Mouse (Mus musculus) small intestine, adult 2 months (tissue): Measurements from ENCODE around the gene Rfx1. TPM values are rescaled to one million over a fixed set of nuclear protein-coding genes. Genes with fewer than 3 reads are reported as not detected.

Experiments used
- H3K27ac ChIP-seq: fragments of 200-500 bp; 2 replicates; pipeline ENCODE4 v1.5.1; 2012; ENCODE audit warnings: low read depth, low read length, control low read depth, inconsistent platforms; ENCODE audit not compliant: insufficient read depth
- H3K27me3 ChIP-seq: fragments of 200-500 bp; 2 replicates; pipeline ENCODE4 v1.6.1; 2012; ENCODE audit warnings: mild to moderate bottlenecking, moderate library complexity, low read length, inconsistent platforms; ENCODE audit not compliant: control insufficient read depth, insufficient read depth
- H3K36me3 ChIP-seq: fragments of 200-500 bp; 2 replicates; pipeline ENCODE4 v1.6.1; 2012; ENCODE audit warnings: mild to moderate bottlenecking, low read length, control low read depth, inconsistent platforms; ENCODE audit not compliant: control insufficient read depth, insufficient read depth
- H3K4me1 ChIP-seq: fragments of 200-500 bp; 2 replicates; pipeline ENCODE4 v1.6.1; 2012; ENCODE audit warnings: low read length, inconsistent platforms, mixed read lengths; ENCODE audit not compliant: control insufficient read depth, insufficient read depth, insufficient read length
- H3K4me3 ChIP-seq: fragments of 200-500 bp; 2 replicates; pipeline ENCODE4 v1.5.1; 2012; ENCODE audit warnings: low read depth, mild to moderate bottlenecking, control low read depth, inconsistent platforms, low read length, moderate library complexity
- CTCF ChIP-seq: fragments of 200-500 bp; IDR thresholded peaks from 2 replicates; pipeline ENCODE4 v1.5.1; 2012; ENCODE audit warnings: low read depth, mild to moderate bottlenecking, control low read depth, inconsistent platforms, low read length, moderate library complexity, mixed read lengths; ENCODE audit not compliant: insufficient replicate concordance, insufficient read length; ENCODE audit errors: extremely low read depth
- POLR2A ChIP-seq: fragments of 200-500 bp; IDR thresholded peaks from 2 replicates; pipeline ENCODE4 v1.6.1; 2012; ENCODE audit warnings: low read depth, mild to moderate bottlenecking, control low read depth, inconsistent platforms, low read length, moderate library complexity
- WGBS: fragments of 180-500 bp; shearing (Covaris S2); methylation state at CpG from one replicate; pipeline ENCODE4 v1.1.7; 2018; 5-methylcytosine and 5-hydroxymethylcytosine counted together
- polyA plus RNA-seq: library from polyadenylated mRNA; depleted of rRNA; stranded (reverse); fragments of >200 nt; gene quantifications from 2 replicates; pipeline ENCODE4 v1.2.3, GENCODE M21; 2012; rRNA removed

Rfx1 gene
- 23.2 and 42.2 TPM in 2 replicates for polyA plus RNA-seq

DNA sequence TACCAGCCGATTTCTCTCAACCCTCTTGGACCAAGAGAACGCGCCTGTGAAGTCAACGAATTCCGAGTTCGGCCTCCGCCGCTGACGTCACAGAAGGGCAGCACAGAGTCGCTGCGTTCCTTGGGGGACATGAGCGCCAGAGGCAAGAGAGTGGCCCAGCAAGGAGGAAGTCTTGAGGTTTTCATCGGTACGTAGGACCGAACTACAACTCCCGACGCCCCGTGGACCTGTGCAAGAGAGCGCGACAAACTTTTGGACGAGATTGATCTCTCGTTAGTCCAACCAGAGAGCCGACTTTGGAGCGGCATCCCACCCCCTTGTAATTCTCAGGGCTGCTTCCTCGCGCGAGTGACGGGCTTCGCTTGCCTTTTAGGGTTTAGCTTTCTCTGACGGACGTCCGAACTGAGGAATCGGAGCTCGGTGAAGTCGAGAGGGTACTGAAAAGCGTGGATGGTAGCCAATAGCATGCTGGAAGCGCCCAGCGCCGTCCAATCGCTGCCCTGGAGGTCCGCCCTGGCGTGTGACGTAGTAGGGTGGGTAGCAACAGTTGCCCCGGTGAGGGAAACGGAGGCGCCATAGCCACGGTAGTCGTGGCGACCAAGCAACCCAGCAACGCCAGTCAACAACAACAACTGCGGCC lies at the start of gene Rfx1:
TSS of gene Rfx1 (plus strand) at position 544 of the 640 bp plus-strand sequence.
- under 1% methylated on average over 51 of the region's 51 CpGs for WGBS
- Histone ChIP-seq H3K4me1 (peaks cover 26% of the 10 kb centered on the region), H3K27me3 (no peaks in the 10 kb centered on the region), H3K4me3 (peak within 1 kb of the TSS; percentile 77), H3K27ac (peak within 1 kb of the TSS; percentile 88), H3K36me3 (no peaks in the 10 kb centered on the region)
- TF ChIP-seq POLR2A (peak; percentile 84), CTCF (no peak)

DNA sequence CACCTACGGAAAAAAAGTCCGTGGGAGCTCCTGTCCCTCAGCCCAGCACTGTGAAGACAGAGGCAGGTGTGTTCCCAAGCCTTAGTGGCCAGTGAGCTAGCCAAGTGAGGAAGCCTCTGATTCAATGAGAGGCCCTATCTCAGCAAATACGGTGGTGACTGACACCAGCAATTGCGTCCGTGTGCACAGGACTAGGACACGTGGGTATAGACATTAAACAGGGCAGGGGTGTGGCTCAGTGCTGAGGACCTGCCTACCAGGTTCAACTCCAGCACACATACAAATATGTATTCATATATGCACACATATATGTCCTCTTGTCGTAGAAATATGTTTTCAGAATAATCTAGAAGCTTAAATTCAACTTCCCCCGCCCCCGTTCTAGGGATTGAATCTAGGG lies 46.9 kb upstream of the Rfx1 start:
- no peak overlapping the region for H3K27ac ChIP-seq
- H3K4me1 ChIP-seq: peaks cover 9% of the 10 kb centered on the region
- no peak overlapping the region for H3K4me3 ChIP-seq
- H3K36me3 ChIP-seq: no peaks in the 10 kb centered on the region
- H3K27me3 ChIP-seq: peaks cover 6% of the 10 kb centered on the region; the same call in 1 of the 2 replicates
- WGBS: 58% methylated on average over 9 of the region's 9 CpGs
- no peak for TF ChIP-seq POLR2A
- TF ChIP-seq CTCF: no peak

DNA sequence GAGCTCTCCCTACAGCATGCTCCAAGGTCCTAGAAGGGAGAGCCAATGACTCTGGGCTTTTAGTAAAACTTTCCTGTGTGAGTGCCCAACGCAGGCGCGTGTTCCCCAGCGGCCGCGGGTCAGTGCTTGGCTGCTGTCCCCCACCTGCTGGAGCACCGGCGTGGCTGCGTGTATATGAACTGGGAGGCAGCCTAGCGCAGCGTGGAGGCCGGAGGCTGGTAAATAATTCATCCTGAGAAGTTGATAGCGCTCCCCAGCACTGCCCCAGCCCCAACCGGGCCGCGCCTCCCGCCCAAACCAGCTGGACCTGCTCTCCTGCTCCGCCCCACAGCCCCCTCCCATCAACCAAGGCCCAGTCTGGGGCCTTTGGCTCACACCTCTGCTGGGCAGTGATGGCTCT lies 45.5 kb upstream of the Rfx1 start, which contains the start of gene Palm3:
TSS of gene Palm3 (plus strand) at position 376 of the 400 bp plus-strand sequence.
- H3K27me3 ChIP-seq: peaks cover 10% of the 10 kb centered on the region
- H3K27ac ChIP-seq: no peak within 1 kb of the TSS
- H3K4me1 ChIP-seq: peaks cover 9% of the 10 kb centered on the region
- TF ChIP-seq CTCF: no peak
- TF ChIP-seq POLR2A: no peak
- 19% methylated on average over 18 of the region's 18 CpGs for WGBS
- no peaks in the 10 kb centered on the region for H3K36me3 ChIP-seq
- no peak within 1 kb of the TSS for H3K4me3 ChIP-seq

DNA sequence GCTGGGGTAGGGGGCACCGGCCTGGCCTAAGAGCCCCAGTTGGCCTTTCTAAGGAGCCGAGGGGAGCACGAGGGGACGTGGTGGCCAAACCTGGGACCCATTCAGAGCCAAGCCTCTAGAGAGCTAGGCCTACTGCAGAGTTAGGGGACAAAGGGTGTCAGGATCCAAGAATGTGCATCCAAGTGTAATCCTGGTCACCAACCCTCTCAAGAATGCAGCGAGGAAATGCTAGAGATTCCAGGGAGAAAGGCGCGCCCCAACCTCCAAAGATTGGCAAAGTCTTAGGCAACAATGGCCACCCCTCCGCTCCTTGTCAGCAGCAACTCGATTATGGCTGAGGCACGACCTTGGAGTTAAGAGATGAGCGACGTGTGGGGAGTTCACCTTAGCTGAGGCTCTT lies 45.1 kb upstream of the Rfx1 start:
- Histone ChIP-seq H3K4me3 (no peak overlapping the region), H3K27me3 (peaks cover 14% of the 10 kb centered on the region), H3K27ac (no peak overlapping the region), H3K36me3 (no peaks in the 10 kb centered on the region), H3K4me1 (peaks cover 9% of the 10 kb centered on the region)
- TF ChIP-seq CTCF: no peak
- TF ChIP-seq POLR2A: no peak
- WGBS: 38% methylated on average over 12 of the region's 12 CpGs

DNA sequence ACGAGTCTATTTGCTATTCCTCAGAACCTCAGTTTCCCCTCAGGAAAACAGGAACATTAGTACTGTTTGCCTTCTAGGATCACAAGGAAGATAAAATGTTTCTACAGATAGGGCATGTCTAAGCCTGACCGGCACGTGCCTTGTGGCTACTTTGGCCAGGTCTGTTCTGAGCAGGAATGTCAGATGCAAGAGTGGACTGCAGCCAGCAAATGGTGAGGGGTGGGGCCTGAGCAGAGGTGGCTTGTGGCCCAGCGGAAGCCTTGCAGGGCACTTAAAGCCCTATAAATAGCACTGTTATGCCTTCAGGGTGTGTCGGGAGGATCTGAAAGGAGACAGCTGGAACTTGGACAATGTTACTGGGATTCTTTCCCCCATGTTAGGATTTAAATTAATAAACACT lies 43.5 kb upstream of the Rfx1 start:
- 6% methylated on average over 5 of the region's 5 CpGs for WGBS
- no peak overlapping the region for H3K4me3 ChIP-seq
- no peak overlapping the region for H3K27ac ChIP-seq
- peaks cover 9% of the 10 kb centered on the region for H3K4me1 ChIP-seq
- TF ChIP-seq CTCF (no peak), POLR2A (no peak)
- H3K27me3 ChIP-seq: peaks cover 17% of the 10 kb centered on the region
- H3K36me3 ChIP-seq: no peaks in the 10 kb centered on the region

DNA sequence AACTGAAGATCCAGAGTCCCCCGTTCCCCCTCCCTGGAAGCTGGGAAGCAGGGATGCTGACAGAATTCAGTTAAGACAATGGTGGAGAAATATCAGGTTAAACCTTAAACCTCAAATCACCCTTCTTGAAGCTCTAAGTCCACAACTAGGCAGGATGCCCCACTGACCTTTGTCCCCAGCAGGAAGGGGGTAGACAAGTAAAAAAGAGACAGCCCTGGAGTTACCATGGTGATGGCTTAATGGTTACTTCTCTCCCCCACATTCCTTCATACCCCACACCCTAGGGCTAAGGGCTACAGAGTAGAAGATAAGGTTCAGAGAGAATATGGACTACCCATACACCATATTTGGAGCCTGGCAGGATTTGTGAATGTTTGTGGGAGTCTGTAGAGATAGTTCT lies 43.0 kb upstream of the Rfx1 start:
- WGBS: 40% methylated on average over 1 of the region's 1 CpGs
- H3K4me1 ChIP-seq: peaks cover 9% of the 10 kb centered on the region
- no peaks in the 10 kb centered on the region for H3K36me3 ChIP-seq
- TF ChIP-seq CTCF: no peak
- TF ChIP-seq POLR2A: no peak
- H3K4me3 ChIP-seq: no peak overlapping the region
- H3K27me3 ChIP-seq: peaks cover 17% of the 10 kb centered on the region
- no peak overlapping the region for H3K27ac ChIP-seq

DNA sequence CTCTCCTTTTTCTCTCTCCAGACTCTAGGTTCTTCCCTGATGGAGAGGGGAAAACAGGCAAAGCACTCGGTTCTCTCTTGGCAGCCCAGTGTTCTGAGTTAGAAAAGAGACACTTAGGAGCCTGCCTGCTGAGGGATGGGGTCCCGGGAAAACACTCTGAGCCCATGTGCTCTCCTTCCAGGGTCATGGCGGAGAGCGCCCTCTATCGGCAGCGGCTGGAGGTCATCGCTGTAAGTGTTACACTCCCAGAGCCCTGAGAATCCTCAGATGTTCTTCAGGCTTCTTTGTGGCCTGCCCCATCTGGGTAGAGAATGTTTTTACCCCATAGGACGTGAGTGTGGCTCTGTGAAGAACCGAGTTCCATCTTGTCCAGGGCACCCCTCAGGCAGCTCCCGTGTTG lies 42.5 kb upstream of the Rfx1 start:
- Histone ChIP-seq H3K4me1 (peaks cover 9% of the 10 kb centered on the region), H3K36me3 (no peaks in the 10 kb centered on the region), H3K27me3 (peaks cover 17% of the 10 kb centered on the region), H3K27ac (no peak overlapping the region), H3K4me3 (no peak overlapping the region)
- 20% methylated on average over 10 of the region's 10 CpGs for WGBS
- TF ChIP-seq CTCF: peak; percentile 67; the same call in 1 of the 2 replicates
- no peak for TF ChIP-seq POLR2A
